Mouse (Mus musculus): Measurements from ENCODE around the gene Hoxa3.

- TF ChIP-seq CTCF (IDR thresholded peaks at IDR 0.05; ENCODE audit: extremely low read depth, insufficient read depth, low read length) (no peak), POLR2A (IDR thresholded peaks at IDR 0.05; ENCODE audit: extremely low read depth, insufficient read depth, low read length) (no peak)
Measured at GRCm38 (mm10) chr6:52242801-52243332, 29.7 kb upstream of the Hoxa3 start.
